Mouse (Mus musculus): ENCODE results near the gene Anxa9.

The Anxa9 gene

GRCm38 (mm10) chr3:95283589-95283941 lies 23.4 kb downstream of the Anxa9 start:
- no peak for DNase-seq (ENCODE audit: low read depth)

- peak; percentile 66 for DNase-seq (ENCODE audit: low read depth)
These were observed 23.9 kb downstream of the Anxa9 start for GRCm38 (mm10) chr3:95282865-95283588.

- DNase-seq (ENCODE audit: low read depth) = no peak
These were observed 24.6 kb downstream of the Anxa9 start for GRCm38 (mm10) chr3:95282381-95282864.

GRCm38 (mm10) chr3:95281216-95282126 lies 25.5 kb downstream of the Anxa9 start, which contains the start of the genes Mindy1 and Prune1:
Gene Mindy1, plus strand, starts transcription at chr3:95281345.
Gene Prune1, minus strand, starts transcription at chr3:95282076.
- peak; percentile 99 for DNase-seq (ENCODE audit: low read depth)

DNA sequence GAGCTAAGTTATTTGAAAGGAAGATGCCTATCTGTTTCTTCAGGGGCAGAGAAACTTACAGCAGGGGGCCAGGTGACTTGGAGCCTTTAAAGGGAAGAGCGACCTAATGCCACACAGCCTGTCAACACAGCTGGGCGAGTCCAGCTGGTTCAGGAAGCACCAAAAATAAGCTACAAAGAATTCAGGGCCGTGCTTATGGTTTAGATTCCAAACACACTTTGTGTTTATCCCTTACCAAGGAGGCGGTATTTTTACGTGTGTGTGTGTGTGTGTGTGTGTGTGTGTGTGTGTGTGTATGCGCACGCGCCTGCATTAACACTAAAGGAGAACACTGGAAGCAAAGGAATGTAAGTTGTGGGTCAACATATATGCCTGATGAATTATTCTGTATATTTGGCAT lies 26.2 kb downstream of the Anxa9 start:
- no peak for DNase-seq (ENCODE audit: low read depth)

DNA sequence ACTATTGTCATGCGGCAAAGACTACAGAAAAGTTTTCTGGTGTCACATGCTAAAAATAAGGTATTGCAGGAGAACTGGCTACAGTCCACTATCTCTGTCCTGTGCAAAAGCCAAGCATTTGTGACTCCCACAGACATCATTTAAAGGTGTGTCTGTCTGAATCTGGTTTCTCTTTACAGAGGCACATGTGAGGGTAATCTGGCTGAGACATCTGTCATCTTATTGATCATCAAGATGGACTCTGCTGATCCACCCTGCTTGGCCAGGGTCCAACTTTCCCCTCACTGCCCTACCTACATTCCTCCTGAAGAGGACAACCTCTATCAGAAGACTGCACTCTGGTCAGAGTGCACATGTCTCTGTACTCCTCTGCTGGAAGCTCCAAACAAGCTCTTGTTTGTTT lies 29.8 kb downstream of the Anxa9 start:
- no peak for DNase-seq (ENCODE audit: low read depth)

GRCm38 (mm10) chr3:95276428-95276934 lies 30.5 kb downstream of the Anxa9 start:
- no peak for DNase-seq (ENCODE audit: low read depth)

DNA sequence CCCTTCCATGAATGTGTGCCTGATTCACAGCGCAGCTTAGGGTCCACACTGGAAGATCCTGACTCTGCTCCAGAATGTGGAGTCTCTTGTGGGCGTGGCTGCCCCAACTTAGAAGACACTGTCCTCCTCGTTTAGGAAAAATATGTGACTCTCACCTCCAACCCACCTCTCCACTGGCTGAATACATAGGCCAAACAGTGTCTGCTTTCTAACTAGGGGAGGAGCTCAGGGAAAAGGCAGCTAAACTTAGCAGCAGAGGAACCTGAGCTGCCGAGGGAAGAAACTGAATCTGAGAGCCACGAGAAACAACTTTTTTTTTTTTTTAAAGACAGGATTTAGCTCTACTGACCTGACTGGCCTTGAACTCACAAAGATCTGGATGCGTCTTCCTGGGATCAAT lies 31.8 kb downstream of the Anxa9 start:
- no peak for DNase-seq (ENCODE audit: low read depth)

GRCm38 (mm10) chr3:95274453-95274852 lies 32.5 kb downstream of the Anxa9 start:
- no peak for DNase-seq (ENCODE audit: low read depth)

GRCm38 (mm10) chr3:95273471-95273870 lies 33.5 kb downstream of the Anxa9 start:
- DNase-seq (ENCODE audit: low read depth) = no peak

DNA sequence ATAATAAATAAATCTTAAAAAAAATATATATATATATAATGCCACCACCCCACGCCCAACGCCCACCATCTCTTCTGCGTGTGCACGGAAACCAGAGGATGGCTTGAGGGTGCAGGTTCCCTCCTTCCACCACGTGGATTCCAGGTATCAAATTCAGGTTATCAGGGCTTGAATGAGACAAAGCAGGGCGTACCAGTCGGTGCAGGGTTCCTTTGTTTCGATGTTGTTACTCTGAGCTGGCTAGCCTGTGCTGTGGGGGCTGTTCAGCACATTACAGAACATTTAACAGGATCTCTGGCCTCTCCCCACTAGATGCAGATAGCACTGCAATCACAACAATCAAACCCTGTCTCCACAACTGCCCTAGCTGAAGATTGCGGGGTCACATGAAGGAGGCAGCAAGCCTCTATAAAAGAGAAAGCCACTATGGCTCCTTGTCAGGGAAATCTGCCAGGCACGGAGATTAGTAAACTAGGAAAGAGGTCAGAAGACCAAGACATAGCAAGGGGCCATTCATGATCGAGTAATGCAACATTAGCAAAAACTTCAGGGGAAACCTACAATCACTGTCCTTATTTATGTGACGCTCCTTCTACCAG lies 36.1 kb downstream of the Anxa9 start:
- no peak for DNase-seq (ENCODE audit: low read depth)

GRCm38 (mm10) chr3:95269789-95270188 lies 37.2 kb downstream of the Anxa9 start:
- DNase-seq (ENCODE audit: low read depth) = no peak

GRCm38 (mm10) chr3:95267855-95268254 lies 39.1 kb downstream of the Anxa9 start:
- DNase-seq (ENCODE audit: low read depth) = no peak

DNA sequence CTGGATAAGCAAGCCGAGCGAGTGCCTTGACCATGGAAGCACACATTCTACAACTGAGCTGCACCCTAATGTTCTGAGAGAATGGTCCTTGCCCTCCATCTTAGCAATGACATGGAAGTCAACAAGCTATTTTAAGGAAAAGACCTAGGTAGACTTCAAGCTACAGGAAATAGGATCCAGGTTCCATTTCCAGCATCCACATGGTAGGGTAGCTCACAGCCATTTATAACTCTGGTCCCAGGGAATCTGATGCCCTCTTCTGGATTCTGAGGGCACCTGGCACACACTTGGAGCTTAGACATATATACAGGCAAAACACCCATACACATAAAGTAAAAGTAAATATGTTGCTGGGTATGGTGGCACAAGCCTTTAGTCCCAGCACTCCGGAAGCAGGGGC lies 40.9 kb downstream of the Anxa9 start:
- no peak for DNase-seq (ENCODE audit: low read depth)

GRCm38 (mm10) chr3:95264724-95265123 lies 42.3 kb downstream of the Anxa9 start:
- DNase-seq (ENCODE audit: low read depth) = no peak

- DNase-seq (ENCODE audit: low read depth) = peak; percentile 56
These were observed 43.8 kb downstream of the Anxa9 start for GRCm38 (mm10) chr3:95263089-95263739.

GRCm38 (mm10) chr3:95261975-95262374 lies 45.0 kb downstream of the Anxa9 start:
- DNase-seq (ENCODE audit: low read depth) = no peak

- no peak for DNase-seq (ENCODE audit: low read depth)
These were observed 50.0 kb downstream of the Anxa9 start for GRCm38 (mm10) chr3:95256931-95257330.

DNA sequence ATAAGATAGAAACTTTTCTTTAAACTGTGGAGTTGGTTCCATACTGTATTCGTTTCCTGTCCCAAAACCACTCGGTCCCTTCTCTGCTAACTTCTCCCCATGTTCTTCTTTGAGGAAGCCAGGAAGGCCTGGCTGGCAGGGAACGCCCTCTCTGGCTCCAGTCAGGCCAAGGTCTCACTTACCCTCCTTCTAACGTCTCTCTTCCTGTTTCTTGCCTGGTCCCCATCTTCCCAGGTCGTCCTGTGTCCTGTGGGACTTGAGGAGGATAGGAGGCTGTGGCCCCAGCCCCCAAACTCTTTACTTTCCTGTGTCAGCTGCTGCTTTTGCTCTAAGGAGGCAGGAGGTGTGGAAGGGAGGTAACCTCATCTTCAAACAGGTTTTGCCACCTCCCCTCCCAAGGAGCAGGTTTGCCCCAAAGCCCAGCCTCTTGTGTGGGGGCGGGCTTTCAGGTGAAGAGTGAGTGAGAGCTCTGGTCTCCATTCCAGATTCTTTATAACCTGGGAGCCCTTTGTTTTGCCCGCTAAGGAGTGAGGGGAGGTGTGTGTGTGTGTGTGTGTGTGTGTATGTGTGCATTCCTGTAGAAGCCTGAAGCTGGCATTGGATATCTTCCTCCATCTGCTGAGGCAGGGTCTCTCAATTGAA lies 56.1 kb downstream of the Anxa9 start, which contains the start of gene Bnipl:
Bnipl (minus strand) TSS at position 411 of the 642 bp plus-strand sequence.
- DNase-seq (ENCODE audit: low read depth) = no peak

- no peak for DNase-seq (ENCODE audit: low read depth)
These were observed 56.6 kb downstream of the Anxa9 start for GRCm38 (mm10) chr3:95250361-95250760.

- no peak for DNase-seq (ENCODE audit: low read depth)
These were observed 59.2 kb downstream of the Anxa9 start for GRCm38 (mm10) chr3:95247660-95248336.

Measured in c-Kit-positive CD71-positive TER-119-negative erythroid progenitor cells, embryonic 14.5 days (primary cell).